Mouse (Mus musculus) adrenal gland, adult 18-20 months (tissue): ENCODE data around the gene Spesp1. TPM values are rescaled to one million over a fixed set of nuclear protein-coding genes. Genes with fewer than 3 reads are reported as not detected.

Source experiments
- DNase-seq, 2 experiments: peaks; one replicate each; pipeline ENCODE4 v3.0.0; 2021 to 2022; ENCODE audit warnings: low spot score in 2 of 2
- long read RNA-seq, 2 experiments: library from polyadenylated mRNA; stranded (forward); transcript quantifications; one replicate each; pipeline ENCODE4 v2.0.0; 2021
- total RNA-seq, 2 experiments: library from RNA; stranded (reverse); gene quantifications; 1 replicate in 1 of 2; 2 replicates in 1 of 2; pipeline ENCODE4 v1.2.3; 2021

Gene Spesp1
- not detected for total RNA-seq
- long read RNA-seq, experiment 1: 0 reads
- long read RNA-seq, experiment 2: 0 reads

GRCm38 (mm10) chr9:62281991-62282390, at the start of gene Spesp1:
Gene Spesp1, minus strand, starts transcription at chr9:62282208.
- DNase-seq: no peak

- no peak for DNase-seq
Observed at GRCm38 (mm10) chr9:62325965-62326364, 44.0 kb upstream of the Spesp1 start.

- no peak for DNase-seq
Observed at GRCm38 (mm10) chr9:62323816-62324215, 41.8 kb upstream of the Spesp1 start.

- DNase-seq: no peak
Observed at GRCm38 (mm10) chr9:62318729-62319128, 36.7 kb upstream of the Spesp1 start.

- DNase-seq: no peak
Observed at GRCm38 (mm10) chr9:62315556-62315955, 33.5 kb upstream of the Spesp1 start.

- no peak for DNase-seq
Observed at GRCm38 (mm10) chr9:62296891-62297290, 14.9 kb upstream of the Spesp1 start.

- DNase-seq: peak; percentile 80 to 82
Observed at GRCm38 (mm10) chr9:62295006-62295698, 13.1 kb upstream of the Spesp1 start.

- no peak for DNase-seq
Observed at GRCm38 (mm10) chr9:62287633-62288025, 5.6 kb upstream of the Spesp1 start.

GRCm38 (mm10) chr9:62286967-62287632, 5.1 kb upstream of the Spesp1 start:
- DNase-seq: peak; percentile 73 to 75

GRCm38 (mm10) chr9:62284266-62284665, 2.3 kb upstream of the Spesp1 start:
- DNase-seq: peak; percentile 38 to 61

- DNase-seq: no peak
Observed at GRCm38 (mm10) chr9:62276899-62277298, 5.1 kb downstream of the Spesp1 start.

GRCm38 (mm10) chr9:62270775-62271399, 11.1 kb downstream of the Spesp1 start:
- DNase-seq: no peak

GRCm38 (mm10) chr9:62269161-62269560, 12.8 kb downstream of the Spesp1 start:
- no peak for DNase-seq

- no peak for DNase-seq
Observed at GRCm38 (mm10) chr9:62265278-62265677, 16.7 kb downstream of the Spesp1 start.

- DNase-seq: no peak
Observed at GRCm38 (mm10) chr9:62263652-62264051, 18.4 kb downstream of the Spesp1 start.

GRCm38 (mm10) chr9:62261406-62261805, 20.6 kb downstream of the Spesp1 start:
- no peak for DNase-seq

- DNase-seq: no peak
Observed at GRCm38 (mm10) chr9:62261006-62261405, 21.0 kb downstream of the Spesp1 start.

- peak in 1 of 2 experiments; percentile 32 for DNase-seq
Observed at GRCm38 (mm10) chr9:62258005-62258404, 24.0 kb downstream of the Spesp1 start.

GRCm38 (mm10) chr9:62255896-62256576, 26.0 kb downstream of the Spesp1 start:
- no peak for DNase-seq

- no peak for DNase-seq
Observed at GRCm38 (mm10) chr9:62253736-62254443, 28.1 kb downstream of the Spesp1 start.

- no peak for DNase-seq
Observed at GRCm38 (mm10) chr9:62250296-62250695, 31.7 kb downstream of the Spesp1 start.
